Mouse (Mus musculus) stomach, postnatal 0 days (tissue): ENCODE results near the gene Plin3. TPM values are rescaled to one million over a fixed set of nuclear protein-coding genes. Genes with fewer than 3 reads are reported as not detected.

Experiments
- ATAC-seq: fragments of 200-750 bp; cut with Nextera tagmentation; 2 replicates; pipeline ENCODE4 v1.8.0; 2017; ENCODE audit not compliant: low FRiP score, low TSS enrichment
- DNase-seq: peaks from one replicate; pipeline ENCODE4 v3.0.0-alpha.2; 2016; ENCODE audit warnings: low spot score
- H3K27ac ChIP-seq: fragments of 300-500 bp; sonication (generic); replicated peaks from 2 replicates; pipeline ENCODE4 v1.5.1; 2014; ENCODE audit warnings: mild to moderate bottlenecking, control low read depth
- H3K27me3 ChIP-seq: fragments of 300-500 bp; sonication (generic); 2 replicates; pipeline ENCODE4 v1.6.1; 2014; ENCODE audit warnings: low read length; ENCODE audit not compliant: control insufficient read depth, insufficient read depth
- H3K36me3 ChIP-seq: fragments of 300-500 bp; sonication (generic); 2 replicates; pipeline ENCODE4 v1.6.1; 2014; ENCODE audit warnings: low read length, mixed read lengths; ENCODE audit not compliant: control insufficient read depth, insufficient read depth
- H3K4me1 ChIP-seq: fragments of 300-500 bp; sonication (generic); replicated peaks from 2 replicates; pipeline ENCODE4 v1.6.1; 2014; ENCODE audit warnings: antibody characterized with exemption; ENCODE audit not compliant: control insufficient read depth, insufficient read depth
- H3K4me2 ChIP-seq: fragments of 300-500 bp; sonication (generic); replicated peaks from 2 replicates; pipeline ENCODE4 v1.6.1; 2014; ENCODE audit warnings: low read depth, mild to moderate bottlenecking, control low read depth, moderate library complexity
- H3K4me3 ChIP-seq: fragments of 300-500 bp; sonication (generic); 2 replicates; pipeline ENCODE4 v1.5.1; 2014; ENCODE audit warnings: low read depth, low read length, control low read depth
- H3K9ac ChIP-seq: fragments of 300-500 bp; sonication (generic); 2 replicates; pipeline ENCODE4 v1.6.1; 2014; ENCODE audit warnings: mild to moderate bottlenecking, low read length, control low read depth, mixed read lengths
- H3K9me3 ChIP-seq: fragments of 300-500 bp; sonication (generic); 2 replicates; pipeline ENCODE4 v1.6.1; 2016; ENCODE audit warnings: low read length; ENCODE audit not compliant: control insufficient read depth
- CTCF ChIP-seq: IDR thresholded peaks from 2 replicates; pipeline ENCODE4 v1.5.1; 2016; ENCODE audit warnings: antibody characterized with exemption, low read depth, mild to moderate bottlenecking, moderate library complexity
- EP300 ChIP-seq: optimal IDR thresholded peaks from 2 replicates; pipeline ENCODE3; 2016; ENCODE audit warnings: antibody characterized with exemption
- WGBS: fragments of 180-500 bp; shearing (Covaris S2); extraction: QIAGEN DNeasy Blood & Tissue Kit; methylation state at CpG from one replicate; pipeline ENCODE4 v1.1.7; 2014; 5-methylcytosine and 5-hydroxymethylcytosine counted together
- polyA plus RNA-seq: library from polyadenylated mRNA; unstranded; fragments of >200 nt; fragmentation: Nextera tagmentation; extraction: Ambion mirVana; gene quantifications from 2 replicates; pipeline ENCODE4 v1.2.1, GENCODE M21; 2015

Gene Plin3
- polyA plus RNA-seq, 1 experiment from 2014 or later, result 65.3 TPM

DNA sequence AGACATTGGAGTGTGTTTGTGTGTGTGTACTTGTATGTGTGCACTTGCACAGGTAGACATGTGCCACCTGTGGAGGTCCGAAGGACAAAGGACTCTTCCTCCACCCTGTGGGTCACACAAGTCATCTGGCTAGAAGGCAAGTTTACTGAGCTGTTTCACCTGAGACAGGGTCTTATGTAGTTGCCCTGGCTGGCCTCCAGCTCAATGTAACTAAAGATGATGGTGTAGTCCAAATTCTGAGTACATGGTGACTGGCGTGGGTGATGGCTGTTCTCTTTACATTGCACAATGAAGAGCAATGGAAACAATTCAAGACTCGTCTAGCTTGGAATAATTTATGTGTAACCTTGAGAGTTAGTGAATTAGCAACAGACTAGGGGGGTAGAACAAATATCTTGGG lies 31.7 kb upstream of the Plin3 start:
- Histone ChIP-seq H3K27me3 (no peaks in the 10 kb centered on the region), H3K4me3 (no peak overlapping the region), H3K27ac (no peak overlapping the region), H3K36me3 (no peaks in the 10 kb centered on the region), H3K4me1 (peaks cover 14% of the 10 kb centered on the region), H3K9me3 (no peaks in the 10 kb centered on the region), H3K9ac (no peak overlapping the region), H3K4me2 (no peak overlapping the region)
- WGBS, result 53% methylated on average over 3 of the region's 3 CpGs
- DNase-seq, result no peak
- TF ChIP-seq EP300 (no peak), CTCF (no peak)
- no peak for ATAC-seq

DNA sequence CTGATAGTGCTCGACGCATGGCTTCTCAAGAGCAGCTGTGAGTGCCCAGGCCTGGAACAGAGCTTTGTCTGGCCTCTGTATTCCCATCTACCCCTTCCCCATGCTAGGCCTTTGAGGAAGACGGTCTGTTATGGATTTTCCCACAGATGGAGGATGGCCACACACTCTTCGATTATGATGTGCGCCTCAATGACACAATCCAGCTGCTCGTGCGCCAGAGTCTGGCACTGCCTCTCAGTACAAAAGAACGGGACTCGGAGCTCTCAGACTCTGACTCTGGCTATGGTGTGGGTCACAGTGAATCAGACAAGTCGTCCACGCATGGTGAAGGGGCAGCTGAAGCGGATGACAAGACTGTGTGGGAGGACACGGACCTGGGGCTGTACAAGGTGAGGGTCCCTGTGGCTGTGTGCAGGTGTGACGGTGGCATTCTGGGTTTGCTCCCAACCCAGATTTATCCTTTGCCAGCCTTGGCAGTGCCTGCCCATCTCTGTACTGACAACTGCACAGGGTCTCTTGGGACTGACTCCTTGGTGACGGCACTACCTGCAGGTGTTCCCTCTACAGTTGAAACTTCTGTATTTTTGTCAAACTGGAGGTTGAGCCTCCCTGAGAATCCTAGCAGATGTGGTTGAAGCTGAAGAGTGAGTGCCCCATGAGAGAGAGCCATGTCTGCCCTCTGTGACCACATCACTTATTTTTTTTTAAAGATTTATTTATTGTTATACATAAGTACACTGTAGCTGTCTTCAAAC lies 16.7 kb upstream of the Plin3 start:
- H3K4me1 ChIP-seq, result peaks cover 5% of the 10 kb centered on the region; the same call in 1 of the 2 replicates
- H3K9me3 ChIP-seq, result no peaks in the 10 kb centered on the region
- 0 out of 2 replicates have a peak overlapping the region, but pooled peaks have one; percentile 69 for H3K27ac ChIP-seq
- DNase-seq (no peak), ATAC-seq (no peak)
- H3K4me3 ChIP-seq, result no peak overlapping the region
- no peak overlapping the region for H3K9ac ChIP-seq
- 76% methylated on average over 15 of the region's 15 CpGs for WGBS
- peaks cover 11% of the 10 kb centered on the region for H3K36me3 ChIP-seq
- H3K27me3 ChIP-seq, result no peaks in the 10 kb centered on the region
- TF ChIP-seq EP300 (no peak), CTCF (no peak)
- H3K4me2 ChIP-seq, result no peak overlapping the region

DNA sequence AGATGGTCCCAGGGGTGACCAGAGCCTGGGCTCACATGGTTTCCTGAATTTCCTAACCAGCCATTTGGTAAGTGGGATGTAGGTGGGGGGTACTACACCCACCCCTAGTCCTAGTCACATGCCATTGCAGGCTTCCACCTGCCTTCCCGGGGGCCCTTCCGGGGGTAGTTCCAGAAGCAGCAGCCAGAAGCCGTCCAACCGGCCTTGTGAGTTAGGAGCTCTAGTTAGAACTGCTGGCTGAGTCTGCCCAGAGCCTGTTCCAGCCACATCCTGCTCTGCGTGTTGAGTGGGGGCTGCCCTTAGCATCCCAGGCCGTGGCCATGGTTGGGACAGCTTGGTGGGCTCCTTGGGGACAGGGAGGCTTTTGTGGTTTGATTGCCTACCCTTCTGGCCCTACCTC lies 15.4 kb upstream of the Plin3 start:
- peak; percentile 83 for DNase-seq
- peaks cover 5% of the 10 kb centered on the region; the same call in 1 of the 2 replicates for H3K4me1 ChIP-seq
- TF ChIP-seq EP300 (no peak), CTCF (no peak)
- 52% methylated on average over 6 of the region's 6 CpGs for WGBS
- H3K9ac ChIP-seq, result no peak overlapping the region; the same call in 1 of the 2 replicates
- H3K27me3 ChIP-seq, result no peaks in the 10 kb centered on the region
- H3K9me3 ChIP-seq, result no peaks in the 10 kb centered on the region
- peaks cover 8% of the 10 kb centered on the region; the same call in 1 of the 2 replicates for H3K36me3 ChIP-seq
- no peak overlapping the region for H3K4me3 ChIP-seq
- peak; percentile 58 for ATAC-seq
- no peak overlapping the region for H3K4me2 ChIP-seq
- peak overlapping the region; percentile 69 for H3K27ac ChIP-seq

DNA sequence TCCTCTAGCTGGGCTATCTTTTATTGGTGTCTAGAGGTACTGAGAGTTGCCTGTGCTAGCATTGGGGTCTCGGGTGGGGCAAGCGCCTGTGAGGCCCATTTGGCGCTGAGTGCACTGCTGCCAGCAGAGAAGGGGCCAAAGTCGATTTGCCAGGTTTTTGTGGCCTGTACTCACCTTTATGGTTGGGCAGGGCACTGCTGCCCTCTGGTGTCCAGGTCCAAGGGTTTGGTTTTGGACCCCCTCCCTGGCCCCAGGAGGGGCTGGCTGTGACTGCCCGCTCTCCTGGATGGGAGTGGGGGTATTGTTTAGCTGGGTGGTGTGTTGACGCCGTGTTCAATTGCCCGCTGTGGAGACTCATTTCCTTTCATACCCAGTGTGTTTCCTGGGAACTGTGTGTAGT lies 13.2 kb upstream of the Plin3 start:
- Histone ChIP-seq H3K36me3 (no peaks in the 10 kb centered on the region), H3K9me3 (no peaks in the 10 kb centered on the region), H3K4me1 (peaks cover 5% of the 10 kb centered on the region; the same call in 1 of the 2 replicates), H3K9ac (no peak overlapping the region), H3K4me3 (no peak overlapping the region), H3K27me3 (no peaks in the 10 kb centered on the region), H3K27ac (no peak overlapping the region), H3K4me2 (no peak overlapping the region)
- 55% methylated on average over 8 of the region's 8 CpGs for WGBS
- DNase-seq (peak; percentile 61), ATAC-seq (no peak)
- TF ChIP-seq EP300, result no peak
- peak; percentile 67 for TF ChIP-seq CTCF

GRCm38 (mm10) chr17:56305156-56305555 lies 12.5 kb upstream of the Plin3 start:
- Histone ChIP-seq H3K9me3 (no peaks in the 10 kb centered on the region), H3K4me1 (peaks cover 5% of the 10 kb centered on the region; the same call in 1 of the 2 replicates), H3K4me3 (peak overlapping the region; percentile 70), H3K9ac (peak overlapping the region; percentile 27; the same call in 1 of the 2 replicates), H3K27ac (no peak overlapping the region), H3K27me3 (no peaks in the 10 kb centered on the region), H3K4me2 (peak overlapping the region; percentile 97), H3K36me3 (no peaks in the 10 kb centered on the region)
- 25% methylated on average over 8 of the region's 9 CpGs for WGBS
- TF ChIP-seq EP300 (no peak), CTCF (no peak)
- DNase-seq (no peak), ATAC-seq (no peak)

GRCm38 (mm10) chr17:56304718-56305117 lies 12.0 kb upstream of the Plin3 start:
- Histone ChIP-seq H3K4me1 (peaks cover 5% of the 10 kb centered on the region; the same call in 1 of the 2 replicates), H3K27me3 (no peaks in the 10 kb centered on the region), H3K4me3 (peak overlapping the region; percentile 70), H3K27ac (no peak overlapping the region), H3K9ac (peak overlapping the region; percentile 70), H3K4me2 (peak overlapping the region; percentile 97), H3K36me3 (no peaks in the 10 kb centered on the region), H3K9me3 (no peaks in the 10 kb centered on the region)
- no peak for TF ChIP-seq CTCF
- TF ChIP-seq EP300, result no peak
- DNase-seq (no peak), ATAC-seq (no peak)
- WGBS, result 12% methylated on average over 11 of the region's 11 CpGs
